Mouse (Mus musculus) thymus, postnatal 25 days (tissue): ENCODE data around the gene Fbxo4.
A peak's percentile ranks its signal among the peaks of the same experiment; 100 is the strongest.

ENCODE experiments used
- DNase-seq: peaks from one replicate; pipeline ENCODE4 v3.0.0; 2022

The Fbxo4 gene

GRCm38 (mm10) chr15:3973300-3973699, 6.1 kb downstream of the Fbxo4 start:
- DNase-seq, result no peak

GRCm38 (mm10) chr15:3970193-3970592, 9.2 kb downstream of the Fbxo4 start:
- no peak for DNase-seq

- no peak for DNase-seq
Measured at GRCm38 (mm10) chr15:3969743-3970142, 9.6 kb downstream of the Fbxo4 start.

GRCm38 (mm10) chr15:3962251-3962650, 17.1 kb downstream of the Fbxo4 start:
- no peak for DNase-seq

GRCm38 (mm10) chr15:3960094-3960493, 19.3 kb downstream of the Fbxo4 start:
- no peak for DNase-seq

GRCm38 (mm10) chr15:3957982-3958381, 21.4 kb downstream of the Fbxo4 start:
- peak; percentile 43 for DNase-seq

GRCm38 (mm10) chr15:3954971-3955370, 24.4 kb downstream of the Fbxo4 start:
- no peak for DNase-seq

- no peak for DNase-seq
Measured at GRCm38 (mm10) chr15:3938132-3938531, 41.2 kb downstream of the Fbxo4 start.

GRCm38 (mm10) chr15:3936056-3936455, 43.3 kb downstream of the Fbxo4 start:
- DNase-seq, result no peak

- no peak for DNase-seq
Measured at GRCm38 (mm10) chr15:3933466-3933865, 45.9 kb downstream of the Fbxo4 start.

- DNase-seq, result no peak
Measured at GRCm38 (mm10) chr15:3931931-3932330, 47.4 kb downstream of the Fbxo4 start.
